Mouse (Mus musculus): ENCODE results near the gene Ceacam2. TPM values are rescaled to one million over a fixed set of nuclear protein-coding genes. Genes with fewer than 3 reads are reported as not detected.
"Not testable (repeated sequence)": the region's sequence is repeated elsewhere in the genome, so short reads cannot be mapped to it uniquely, and the experiment has no call there.

Ceacam2 gene
- polyA plus RNA-seq, 1 experiment, result 0.31 TPM

GRCm38 (mm10) chr7:25483133-25483735 is 56.4 kb downstream of the Ceacam2 start:
- DNase-seq (ENCODE audit: low read depth), result no peak

- not testable (repeated sequence) for DNase-seq (ENCODE audit: low read depth)
These were observed 58.9 kb downstream of the Ceacam2 start for GRCm38 (mm10) chr7:25480791-25481190.

- no peak for DNase-seq (ENCODE audit: low read depth)
These were observed 60.2 kb downstream of the Ceacam2 start for GRCm38 (mm10) chr7:25479440-25479839.

- not testable (repeated sequence) for DNase-seq (ENCODE audit: low read depth)
These were observed 61.9 kb downstream of the Ceacam2 start for GRCm38 (mm10) chr7:25477752-25478093.

- not testable (repeated sequence) for DNase-seq (ENCODE audit: low read depth)
These were observed 62.4 kb downstream of the Ceacam2 start, which contains the start of gene Ceacam1 for GRCm38 (mm10) chr7:25477091-25477751. Gene Ceacam1 (minus strand): TSS chr7:25477603.

GRCm38 (mm10) chr7:25471821-25472220 is 67.8 kb downstream of the Ceacam2 start:
- not testable (repeated sequence) for DNase-seq (ENCODE audit: low read depth)

Other genes starting within 250 kb of the Ceacam2 start
- 74.1 and 84.0 TPM in 2 replicates for gene Pafah1b3, start 241.9 kb downstream of the Ceacam2 start, polyA plus RNA-seq (2012; rRNA removed)
- gene Prr19, start 238.4 kb downstream of the Ceacam2 start, polyA plus RNA-seq (2012; rRNA removed), result 0.19 and 0.30 TPM in 2 replicates
- not detected in 2 replicates for gene Tmem145, start 233.8 kb downstream of the Ceacam2 start, polyA plus RNA-seq (2012; rRNA removed)
- 40.0 and 41.2 TPM in 2 replicates for gene Megf8, start 222.7 kb downstream of the Ceacam2 start, polyA plus RNA-seq (2012; rRNA removed)
- gene Cnfn, start 170.1 kb downstream of the Ceacam2 start, polyA plus RNA-seq (2012; rRNA removed), result not detected in 2 replicates
- gene Lipe, start 141.1 kb downstream of the Ceacam2 start, polyA plus RNA-seq (2012; rRNA removed), result 664 and 702 TPM in 2 replicates
- not detected in 2 replicates for gene Cxcl17, start 127.0 kb downstream of the Ceacam2 start, polyA plus RNA-seq (2012; rRNA removed)
- gene Ceacam1, start 62.3 kb downstream of the Ceacam2 start, polyA plus RNA-seq (2012; rRNA removed), result 7.4 and 8.9 TPM in 2 replicates
- gene Erich4, start 76.0 kb upstream of the Ceacam2 start, polyA plus RNA-seq (2012; rRNA removed), result 0.20 and 0.33 TPM in 2 replicates
- 28.5 and 28.9 TPM in 2 replicates for gene Dmac2, start 79.6 kb upstream of the Ceacam2 start, polyA plus RNA-seq (2012; rRNA removed)
- gene B3gnt8, start 86.8 kb upstream of the Ceacam2 start, polyA plus RNA-seq (2012; rRNA removed), result 13.8 and 15.5 TPM in 2 replicates
- 199 and 232 TPM in 2 replicates for gene Bckdha, start 119.1 kb upstream of the Ceacam2 start, polyA plus RNA-seq (2012; rRNA removed)
- gene Exosc5, start 119.3 kb upstream of the Ceacam2 start, polyA plus RNA-seq (2012; rRNA removed), result 54.8 and 66.2 TPM in 2 replicates
- 3.5 and 4.1 TPM in 2 replicates for gene Tmem91, start 135.3 kb upstream of the Ceacam2 start, polyA plus RNA-seq (2012; rRNA removed)
- 42.3 and 46.3 TPM in 2 replicates for gene B9d2, start 140.9 kb upstream of the Ceacam2 start, polyA plus RNA-seq (2012; rRNA removed)
- 32.4 and 52.4 TPM in 2 replicates for gene Tgfb1, start 147.1 kb upstream of the Ceacam2 start, polyA plus RNA-seq (2012; rRNA removed)
- 46.3 and 54.6 TPM in 2 replicates for gene Ccdc97, start 179.2 kb upstream of the Ceacam2 start, polyA plus RNA-seq (2012; rRNA removed)
- 32.1 and 58.5 TPM in 2 replicates for gene Hnrnpul1, start 214.9 kb upstream of the Ceacam2 start, polyA plus RNA-seq (2012; rRNA removed)
- gene Axl, start 248.8 kb upstream of the Ceacam2 start, polyA plus RNA-seq (2012; rRNA removed), result 56.1 and 57.0 TPM in 2 replicates

Data from gonadal fat pad, adult 2 months (tissue).